ENCODE assay signal across 16 mouse cellular contexts in genomic region chr13:77278659-77279413, GRCm38 (mm10).
"Had no signal": no experiment of that assay in that cellular context is flagged by ENCODE, and none has a peak within 500 bp of the region (broad histone marks: within the 10 kb centered on the region; RNA-seq: fewer than 3 reads in every experiment).

No protein-coding gene starts in this region.

- H3K4me1 ChIP-seq: liver, embryonic 13.5 days; midbrain, embryonic 12.5 days; neural tube, embryonic 13.5 days had no signal

- H3K9me3 ChIP-seq: liver, embryonic 13.5 days; midbrain, embryonic 12.5 days; neural tube, embryonic 13.5 days had no signal

- H3K9ac ChIP-seq: liver, embryonic 13.5 days; midbrain, embryonic 12.5 days; neural tube, embryonic 13.5 days had no signal

- H3K4me2 ChIP-seq: liver, embryonic 13.5 days; midbrain, embryonic 12.5 days; neural tube, embryonic 13.5 days had no signal

- H3K36me3 ChIP-seq: liver, embryonic 13.5 days; midbrain, embryonic 12.5 days; neural tube, embryonic 13.5 days had no signal

- H3K27ac ChIP-seq: left cerebral cortex, adult 2 months; liver, embryonic 13.5 days; midbrain, embryonic 12.5 days; neural tube, embryonic 13.5 days had no signal

- H3K4me3 ChIP-seq: left cerebral cortex, adult 2 months; liver, embryonic 13.5 days; midbrain, embryonic 12.5 days; myocyte; neural tube, embryonic 13.5 days had no signal

- H3K27me3 ChIP-seq: liver, embryonic 13.5 days; midbrain, embryonic 12.5 days; neural tube, embryonic 13.5 days had no signal

- ATAC-seq: intestine, embryonic 16.5 days; midbrain, embryonic 16.5 days had no signal

- DNase-seq: kidney, adult 2 months; kidney, postnatal 14 days; layer of hippocampus, postnatal 36 days; liver, embryonic 13.5 days; lung, adult 2 months; lung, postnatal 14 days; lung, postnatal 4 days; retina, postnatal 1 day; thymus, adult 18-20 months; thymus, postnatal 36 days had no signal
